Mouse (Mus musculus) kidney, adult 2 months (tissue): ENCODE measurements around the gene Vps39. TPM values are rescaled to one million over a fixed set of nuclear protein-coding genes. Genes with fewer than 3 reads are reported as not detected.

Source experiments
- DNase-seq: peaks from one replicate; pipeline ENCODE4 v3.0.0; 2021
- H3K27ac ChIP-seq: fragments of 200-500 bp; 2 replicates; pipeline ENCODE4 v1.5.1; 2012; ENCODE audit warnings: low read depth, low read length, control low read depth, inconsistent platforms; ENCODE audit not compliant: insufficient read depth
- H3K27me3 ChIP-seq: fragments of 200-500 bp; replicated peaks from 2 replicates; pipeline ENCODE4 v1.6.1; 2012; ENCODE audit warnings: mild to moderate bottlenecking, moderate library complexity, low read length, inconsistent platforms; ENCODE audit not compliant: control insufficient read depth, insufficient read depth
- H3K36me3 ChIP-seq: fragments of 200-500 bp; 2 replicates; pipeline ENCODE4 v1.6.1; 2012; ENCODE audit warnings: mild to moderate bottlenecking, moderate library complexity, low read length, inconsistent platforms; ENCODE audit not compliant: control insufficient read depth, insufficient read depth
- H3K4me1 ChIP-seq: fragments of 200-500 bp; 2 replicates; pipeline ENCODE4 v1.6.1; 2011; ENCODE audit warnings: low read length; ENCODE audit not compliant: control insufficient read depth, insufficient read depth
- H3K4me3 ChIP-seq: fragments of 200-500 bp; 2 replicates; pipeline ENCODE4 v1.5.1; 2011; ENCODE audit warnings: mild to moderate bottlenecking, low read depth, low read length, control low read depth; ENCODE audit not compliant: insufficient read depth
- CTCF ChIP-seq: fragments of 200-500 bp; conservative IDR thresholded peaks from 2 replicates; pipeline ENCODE4 v1.5.1; 2011; ENCODE audit warnings: low read depth, mild to moderate bottlenecking, control low read depth, low read length, moderate library complexity, mixed read lengths; ENCODE audit not compliant: insufficient read depth, insufficient read length
- POLR2A ChIP-seq: fragments of 200-500 bp; IDR thresholded peaks from one replicate; pipeline ENCODE4 v1.6.1; 2011; ENCODE audit warnings: low read depth, low read length, control low read depth
- WGBS: fragments of 180-500 bp; shearing (Covaris S2); methylation state at CpG from one replicate; pipeline ENCODE4 v1.1.7; 2018; 5-methylcytosine and 5-hydroxymethylcytosine counted together
- polyA plus RNA-seq: library from polyadenylated mRNA; depleted of rRNA; stranded (reverse); fragments of >200 nt; gene quantifications from 2 replicates; pipeline ENCODE4 v1.2.3, GENCODE M21; 2012; rRNA removed

The Vps39 gene
- polyA plus RNA-seq, result 16.8 and 22.7 TPM in 2 replicates

DNA sequence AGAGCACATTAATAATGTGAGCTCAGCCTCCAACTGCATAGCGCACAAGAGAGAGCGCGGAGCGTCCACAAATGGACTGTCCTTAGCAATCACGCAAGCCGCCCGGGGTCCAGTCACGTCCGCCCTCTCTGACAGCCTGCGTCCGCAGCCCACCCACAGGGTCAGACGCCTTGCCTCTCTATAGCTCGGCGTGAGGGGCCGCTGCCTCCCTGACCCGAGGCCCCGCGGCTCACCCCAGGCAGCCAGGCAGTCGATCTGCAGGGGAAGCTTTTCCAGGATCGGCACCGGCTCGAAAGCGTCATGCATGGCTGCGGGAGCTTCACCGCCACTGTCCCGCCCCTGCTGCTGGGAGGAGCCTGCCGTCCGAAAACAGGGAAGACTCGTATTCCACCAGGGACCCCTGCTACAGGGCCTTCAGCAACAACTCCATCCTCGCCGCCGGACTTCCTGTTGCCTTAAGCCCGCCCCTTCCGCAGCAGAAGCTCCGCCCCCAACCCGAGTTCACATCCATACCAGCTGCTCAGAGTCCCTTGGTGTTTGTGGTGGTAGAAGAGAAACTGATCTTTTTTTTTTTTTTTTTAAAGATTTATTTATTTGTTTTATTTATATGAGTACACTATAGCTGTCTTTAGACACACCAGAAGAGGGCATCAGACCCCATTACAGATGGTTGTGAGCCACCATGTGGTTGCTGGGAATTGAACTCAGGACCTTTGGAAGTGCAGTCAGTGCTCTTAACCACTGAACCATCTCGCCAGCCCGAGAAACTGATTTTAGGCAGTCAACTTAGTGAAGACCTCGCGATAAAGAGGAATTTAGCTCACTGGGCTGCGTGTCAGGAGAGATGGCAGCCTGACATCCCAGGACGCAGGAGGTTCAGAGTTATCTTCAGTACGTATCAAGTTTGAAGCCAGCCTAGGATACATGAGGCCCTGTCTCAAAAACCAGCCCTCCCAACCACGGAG lies at the start of gene Vps39:
Gene Vps39, minus strand, starts transcription at position 456 of the 965 bp plus-strand sequence.
- WGBS, result 12% methylated on average over 44 of the region's 44 CpGs
- no peak for TF ChIP-seq CTCF
- peak; percentile 50 for TF ChIP-seq POLR2A
- peaks cover 5% of the 10 kb centered on the region; the same call in 1 of the 2 replicates for H3K4me1 ChIP-seq
- peak within 1 kb of the TSS; percentile 98 for H3K4me3 ChIP-seq
- no peaks in the 10 kb centered on the region for H3K27me3 ChIP-seq
- peaks cover 3% of the 10 kb centered on the region; the same call in 1 of the 2 replicates for H3K36me3 ChIP-seq
- H3K27ac ChIP-seq, result peak within 1 kb of the TSS; percentile 21; the same call in 1 of the 2 replicates
- peak; percentile 94 for DNase-seq

DNA sequence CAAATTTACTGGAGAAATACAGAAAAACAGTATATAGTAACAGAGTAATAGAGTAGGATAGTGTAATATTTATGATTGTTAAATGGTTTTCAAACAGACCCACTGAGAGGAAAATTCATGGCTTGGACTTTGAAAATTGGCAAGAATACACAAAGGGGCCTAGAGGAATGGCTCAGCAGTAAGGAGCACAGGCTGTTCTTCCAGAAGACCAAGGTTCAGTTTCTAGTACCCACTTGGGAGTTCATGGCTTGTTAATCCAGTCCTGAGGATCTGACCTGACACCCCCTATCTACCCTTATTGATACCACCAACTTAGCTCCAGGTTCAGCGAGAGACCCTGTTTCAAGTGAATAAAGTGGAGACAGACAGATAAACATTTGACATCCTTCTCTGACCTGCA lies 45.0 kb upstream of the Vps39 start:
- DNase-seq, result peak; percentile 77
- Histone ChIP-seq H3K27me3 (no peaks in the 10 kb centered on the region), H3K4me3 (no peak overlapping the region), H3K27ac (peak overlapping the region; percentile 68), H3K36me3 (peaks cover 9% of the 10 kb centered on the region), H3K4me1 (peaks cover 7% of the 10 kb centered on the region)
- TF ChIP-seq POLR2A (no peak), CTCF (no peak)
- WGBS, result 63% methylated on average over 1 of the region's 1 CpGs

DNA sequence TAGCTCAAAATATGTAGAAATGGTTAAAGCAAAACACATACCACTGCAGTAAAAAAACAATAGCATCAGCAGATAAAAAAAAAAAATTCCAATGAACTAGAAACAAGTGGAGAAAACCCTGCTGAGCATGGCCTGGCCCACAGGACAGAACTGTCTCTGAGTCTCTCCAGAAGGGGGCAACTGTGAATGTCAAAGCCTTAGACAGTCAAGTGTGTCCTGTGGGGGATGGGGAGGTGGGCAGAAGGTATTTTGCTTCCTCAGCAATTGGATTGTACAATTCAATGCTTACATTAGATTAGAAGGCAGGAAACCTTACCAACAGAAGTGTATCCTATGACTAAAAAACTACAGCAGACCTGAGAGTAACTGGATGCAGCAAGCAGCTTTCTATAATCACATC lies 39.5 kb upstream of the Vps39 start:
- H3K27ac ChIP-seq, result no peak overlapping the region
- H3K4me3 ChIP-seq, result no peak overlapping the region
- no peaks in the 10 kb centered on the region for H3K27me3 ChIP-seq
- H3K36me3 ChIP-seq, result peaks cover 19% of the 10 kb centered on the region
- TF ChIP-seq CTCF (no peak), POLR2A (no peak)
- H3K4me1 ChIP-seq, result no peaks in the 10 kb centered on the region; the same call in 1 of the 2 replicates
- DNase-seq, result no peak

DNA sequence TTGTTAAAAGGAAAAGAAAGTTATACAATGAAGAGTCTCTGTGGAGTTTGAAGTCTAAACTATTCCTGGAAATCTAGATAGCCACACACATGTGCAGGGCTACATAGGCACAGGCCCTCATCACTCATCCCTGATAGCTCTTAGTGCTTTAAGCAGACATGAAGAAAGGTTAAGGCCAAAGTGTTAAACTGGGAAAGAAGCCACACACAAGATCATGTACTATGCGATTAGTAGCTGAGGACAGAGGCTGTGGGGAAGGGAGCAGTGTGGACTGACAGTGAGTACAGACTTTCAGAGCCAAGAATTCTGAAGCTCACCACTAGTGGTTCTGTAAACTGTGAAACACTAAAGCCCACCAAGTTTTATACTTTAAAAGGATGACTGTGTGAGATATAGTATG lies 38.0 kb upstream of the Vps39 start:
- no peak for TF ChIP-seq POLR2A
- TF ChIP-seq CTCF, result no peak
- H3K36me3 ChIP-seq, result peaks cover 16% of the 10 kb centered on the region
- no peak overlapping the region for H3K4me3 ChIP-seq
- DNase-seq, result no peak
- no peak overlapping the region for H3K27ac ChIP-seq
- H3K4me1 ChIP-seq, result no peaks in the 10 kb centered on the region; the same call in 1 of the 2 replicates
- no peaks in the 10 kb centered on the region for H3K27me3 ChIP-seq
- 85% methylated on average over 1 of the region's 1 CpGs for WGBS

DNA sequence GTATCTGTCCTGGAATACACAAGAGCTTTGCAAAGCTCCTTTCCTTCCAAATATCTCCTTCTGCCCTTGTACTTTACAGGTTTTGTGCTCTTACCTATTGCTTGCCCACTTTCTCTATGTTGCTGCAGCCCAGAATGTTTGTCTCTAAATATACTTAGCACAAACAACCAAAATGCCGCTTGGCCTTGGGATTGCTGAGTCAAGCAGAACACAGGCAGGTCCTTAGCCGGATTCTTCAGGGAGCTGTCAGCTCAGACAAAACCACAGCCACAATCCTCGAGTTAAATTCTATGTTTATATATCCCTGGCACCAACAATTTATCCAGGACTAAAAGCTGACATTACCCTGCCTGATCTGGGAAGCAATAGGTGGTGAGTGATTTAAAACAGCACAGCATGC lies 36.4 kb upstream of the Vps39 start:
- H3K4me3 ChIP-seq, result no peak overlapping the region
- no peak overlapping the region for H3K27ac ChIP-seq
- no peaks in the 10 kb centered on the region for H3K4me1 ChIP-seq
- DNase-seq, result no peak
- no peak for TF ChIP-seq CTCF
- no peak for TF ChIP-seq POLR2A
- 68% methylated on average over 3 of the region's 3 CpGs for WGBS
- peaks cover 18% of the 10 kb centered on the region for H3K36me3 ChIP-seq
- H3K27me3 ChIP-seq, result no peaks in the 10 kb centered on the region

DNA sequence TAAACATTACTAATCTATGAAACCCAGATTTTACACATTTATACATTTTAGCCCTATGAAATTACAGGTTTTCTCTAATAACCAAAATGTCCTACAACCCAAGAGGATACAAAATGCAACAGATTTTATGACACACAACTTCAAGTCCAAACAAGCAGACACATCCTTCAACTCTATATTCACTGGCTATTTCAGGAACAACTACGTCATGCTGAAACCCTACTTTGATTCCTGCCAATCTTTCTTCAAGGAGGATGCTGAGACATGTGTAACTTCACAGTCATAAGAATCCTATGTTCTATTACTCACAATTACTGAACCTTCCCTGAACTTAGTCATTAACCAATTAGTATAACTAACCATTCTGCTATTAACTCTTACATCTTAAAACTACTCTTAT lies 34.4 kb upstream of the Vps39 start:
- H3K27me3 ChIP-seq, result no peaks in the 10 kb centered on the region
- no peaks in the 10 kb centered on the region for H3K4me1 ChIP-seq
- no peak overlapping the region for H3K27ac ChIP-seq
- WGBS, result 96% methylated on average over 1 of the region's 1 CpGs
- DNase-seq, result no peak
- no peak overlapping the region for H3K4me3 ChIP-seq
- no peak for TF ChIP-seq POLR2A
- no peak for TF ChIP-seq CTCF
- peaks cover 18% of the 10 kb centered on the region for H3K36me3 ChIP-seq

DNA sequence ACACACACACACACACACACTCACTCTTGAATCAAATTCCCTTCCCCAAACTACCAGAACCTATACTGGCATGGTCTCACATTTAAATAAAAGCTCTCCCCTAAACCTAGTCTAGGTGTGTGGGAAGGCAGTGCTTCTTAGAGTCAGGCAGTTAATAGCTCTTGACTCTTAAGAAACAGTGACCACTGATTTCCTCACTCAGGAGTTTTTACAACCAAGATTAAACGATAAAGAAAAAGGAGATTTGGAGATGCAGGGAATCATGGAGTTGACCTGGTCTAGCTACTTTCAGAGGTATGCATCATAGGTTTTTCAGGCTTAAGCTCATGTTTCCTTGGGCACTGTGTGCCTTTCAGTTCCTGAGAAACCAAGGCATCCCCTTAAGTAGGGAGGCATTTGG lies 33.3 kb upstream of the Vps39 start:
- Histone ChIP-seq H3K36me3 (peaks cover 19% of the 10 kb centered on the region), H3K27me3 (no peaks in the 10 kb centered on the region), H3K4me1 (no peaks in the 10 kb centered on the region), H3K4me3 (no peak overlapping the region), H3K27ac (no peak overlapping the region)
- TF ChIP-seq POLR2A (no peak), CTCF (no peak)
- WGBS, result 96% methylated on average over 1 of the region's 1 CpGs
- DNase-seq, result no peak
